Mouse (Mus musculus): ENCODE results near the gene Ngdn.
"Not testable (repeated sequence)": the region's sequence is repeated elsewhere in the genome, so short reads cannot be mapped to it uniquely, and the experiment has no call there.

Ngdn gene

DNA sequence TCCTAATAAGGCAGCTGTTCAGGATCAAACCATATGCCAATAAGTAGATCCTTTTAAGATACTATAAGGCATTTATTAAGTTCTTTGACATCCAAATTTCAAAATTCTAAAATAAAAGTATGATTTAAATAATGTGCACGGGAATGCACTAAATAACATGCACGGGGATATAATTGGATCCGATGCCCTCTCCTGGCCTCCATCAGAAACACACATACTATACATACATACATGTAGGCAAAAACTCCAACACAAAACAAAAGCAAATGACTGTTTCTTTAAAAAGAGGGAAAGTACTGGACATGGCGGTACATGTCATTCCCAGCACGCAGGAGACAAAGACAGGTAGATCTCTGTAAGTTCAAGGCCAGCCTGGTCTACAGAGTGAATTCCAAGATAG is 15.4 kb upstream of the Ngdn start:
- DNase-seq (ENCODE audit: low read depth, low spot score): not testable (repeated sequence)

GRCm38 (mm10) chr14:55000814-55001213 is 14.4 kb upstream of the Ngdn start:
- no peak for DNase-seq (ENCODE audit: low read depth, low spot score)

GRCm38 (mm10) chr14:55001446-55001845 is 13.8 kb upstream of the Ngdn start:
- peak; percentile 17 for DNase-seq (ENCODE audit: low read depth, low spot score)

DNA sequence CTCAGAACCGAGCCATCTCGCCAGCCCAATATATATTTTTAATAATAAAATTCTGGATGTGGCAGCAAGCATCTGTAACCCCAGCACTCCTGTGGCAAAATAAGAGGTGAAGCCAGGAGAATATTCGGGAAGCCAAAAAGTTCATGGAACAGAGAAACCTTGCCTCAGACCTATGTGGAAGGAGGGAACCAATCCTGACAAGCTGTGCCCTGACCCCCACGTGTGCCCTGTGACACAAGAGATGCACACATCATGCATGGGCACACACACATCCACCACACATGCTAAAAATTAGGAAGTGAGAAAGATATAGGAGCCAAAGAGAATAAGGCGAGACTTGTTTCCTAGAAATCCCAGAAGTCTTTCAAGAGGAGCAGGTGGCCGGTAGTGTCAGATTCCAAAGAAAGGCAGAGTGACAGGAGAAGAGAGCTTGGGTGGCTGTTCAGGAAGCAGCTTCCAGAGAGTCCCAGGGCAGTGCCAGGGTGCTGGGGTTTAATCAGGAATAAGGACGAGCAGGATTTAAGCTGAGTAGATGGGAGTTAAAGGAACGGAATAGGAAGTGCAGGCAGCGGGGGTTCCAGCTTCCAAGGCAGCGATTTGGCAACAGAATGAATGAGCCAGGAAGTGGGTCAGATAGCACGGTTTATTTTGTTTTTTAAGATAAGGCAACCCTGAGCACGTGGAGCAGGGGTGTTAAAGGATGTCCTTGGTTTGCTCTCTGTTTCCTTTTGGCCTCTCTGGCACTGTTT is 13.1 kb upstream of the Ngdn start:
- no peak for DNase-seq (ENCODE audit: low read depth, low spot score)

GRCm38 (mm10) chr14:55002687-55003120 is 12.6 kb upstream of the Ngdn start:
- no peak for DNase-seq (ENCODE audit: low read depth, low spot score)

- no peak for DNase-seq (ENCODE audit: low read depth, low spot score)
Observed at GRCm38 (mm10) chr14:55003878-55004855, 11.1 kb upstream of the Ngdn start.

- DNase-seq (ENCODE audit: low read depth, low spot score): no peak
Observed at GRCm38 (mm10) chr14:55005506-55005905, 9.7 kb upstream of the Ngdn start.

DNA sequence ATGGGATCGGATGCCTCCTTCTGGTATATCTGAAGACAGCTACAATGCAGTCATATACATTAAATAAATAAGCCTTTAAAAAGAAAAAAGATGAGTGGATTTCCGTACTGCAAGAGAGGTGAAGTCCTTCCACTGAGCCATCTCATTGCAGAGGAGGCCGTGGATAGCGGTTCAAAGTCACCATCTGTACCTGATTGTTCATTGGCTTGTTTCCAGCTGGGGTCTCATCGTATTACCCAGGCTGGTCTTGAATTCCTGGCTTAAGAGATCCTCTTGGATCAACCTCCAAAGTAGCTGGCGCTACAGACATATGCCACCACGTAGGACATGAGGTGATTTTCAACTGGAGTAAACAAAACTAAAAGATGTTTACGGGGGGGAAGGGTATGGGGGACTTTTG is 9.3 kb upstream of the Ngdn start:
- DNase-seq (ENCODE audit: low read depth, low spot score): no peak

- DNase-seq (ENCODE audit: low read depth, low spot score): no peak
Observed at GRCm38 (mm10) chr14:55006541-55006940, 8.7 kb upstream of the Ngdn start.

DNA sequence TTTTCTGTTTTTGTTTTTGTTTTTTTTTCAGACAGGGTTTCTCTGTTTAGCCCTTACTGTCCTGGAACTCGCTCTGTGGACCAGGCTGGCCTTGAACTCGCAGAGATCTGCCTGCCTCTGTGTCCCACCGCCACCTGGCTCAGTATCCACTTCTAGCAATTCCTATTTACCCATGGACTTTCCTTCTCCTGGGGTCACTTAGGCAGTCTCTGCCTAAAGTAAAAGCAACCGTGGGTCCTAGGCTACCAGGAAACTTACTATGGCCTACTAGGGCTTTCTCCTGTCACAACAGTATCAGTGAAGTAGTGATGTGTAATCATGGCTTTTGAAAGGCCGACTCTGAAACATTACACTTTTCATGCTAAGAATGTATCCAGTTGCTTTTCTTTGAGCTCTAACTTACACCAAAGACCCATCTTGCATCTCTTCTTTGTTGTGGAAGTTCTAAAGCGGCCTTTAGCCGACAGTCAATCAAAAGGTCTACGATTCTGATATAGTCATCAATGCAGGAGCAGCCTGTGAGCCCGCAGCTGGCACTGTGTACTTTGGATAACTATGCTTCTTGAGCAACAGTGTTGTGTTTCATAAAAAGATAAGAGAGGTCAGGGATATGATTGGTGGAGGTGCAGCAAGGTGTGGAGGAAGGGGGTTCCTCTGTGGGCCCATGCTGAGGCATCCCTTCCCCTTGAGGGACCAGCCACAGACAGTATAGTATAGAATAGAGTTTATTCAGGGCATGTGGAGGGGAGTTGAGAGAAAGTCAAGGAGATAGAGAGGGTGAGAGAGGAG is 7.9 kb upstream of the Ngdn start:
- DNase-seq (ENCODE audit: low read depth, low spot score): no peak

DNA sequence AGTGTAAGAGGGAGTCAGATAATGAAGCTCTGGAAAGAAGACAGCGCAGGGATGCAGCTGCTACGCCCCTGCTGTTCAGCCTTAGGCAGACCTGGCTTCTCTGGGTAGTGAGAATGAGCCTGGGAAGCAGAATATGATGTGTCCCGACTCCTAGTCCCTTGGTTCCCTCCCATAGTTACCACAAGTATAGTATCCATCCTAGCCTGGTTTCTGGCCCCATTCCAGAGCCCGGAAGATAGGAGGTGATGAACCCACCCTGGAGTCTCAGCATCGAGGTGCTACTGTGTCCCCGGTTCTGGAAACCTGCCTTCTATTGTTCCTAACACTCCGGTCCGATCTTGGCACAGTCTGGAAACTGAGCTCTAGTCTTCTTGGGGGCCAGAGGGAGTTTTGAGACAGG is 6.8 kb upstream of the Ngdn start:
- no peak for DNase-seq (ENCODE audit: low read depth, low spot score)

GRCm38 (mm10) chr14:55011116-55011515 is 4.1 kb upstream of the Ngdn start:
- peak; percentile 42 for DNase-seq (ENCODE audit: low read depth, low spot score)

DNA sequence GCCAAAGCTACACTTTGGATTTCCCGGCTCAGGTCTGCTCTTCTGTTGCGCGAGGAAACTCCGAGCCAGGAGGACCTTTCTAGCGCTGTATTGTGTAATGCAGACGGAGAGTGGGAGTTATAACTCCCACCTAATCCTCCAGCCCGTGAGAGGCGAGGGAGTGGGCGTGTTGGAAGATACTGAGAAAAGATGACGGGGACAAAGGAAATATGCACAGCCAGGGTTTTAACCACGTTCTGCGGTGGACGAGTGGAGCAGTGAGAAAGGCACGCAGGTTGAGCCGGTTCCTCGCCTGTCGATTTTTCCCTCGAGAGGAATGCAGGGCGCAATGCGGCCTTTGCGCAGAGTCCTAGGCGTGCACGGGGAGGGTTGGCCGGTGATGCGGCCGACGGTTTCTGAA is 663 bp upstream of the Ngdn start:
- no peak for DNase-seq (ENCODE audit: low read depth, low spot score)

- DNase-seq (ENCODE audit: low read depth, low spot score): no peak
Observed at GRCm38 (mm10) chr14:55015767-55016111, 485 bp downstream of the Ngdn start.

GRCm38 (mm10) chr14:55016876-55017275 is 1.6 kb downstream of the Ngdn start:
- no peak for DNase-seq (ENCODE audit: low read depth, low spot score)

DNA sequence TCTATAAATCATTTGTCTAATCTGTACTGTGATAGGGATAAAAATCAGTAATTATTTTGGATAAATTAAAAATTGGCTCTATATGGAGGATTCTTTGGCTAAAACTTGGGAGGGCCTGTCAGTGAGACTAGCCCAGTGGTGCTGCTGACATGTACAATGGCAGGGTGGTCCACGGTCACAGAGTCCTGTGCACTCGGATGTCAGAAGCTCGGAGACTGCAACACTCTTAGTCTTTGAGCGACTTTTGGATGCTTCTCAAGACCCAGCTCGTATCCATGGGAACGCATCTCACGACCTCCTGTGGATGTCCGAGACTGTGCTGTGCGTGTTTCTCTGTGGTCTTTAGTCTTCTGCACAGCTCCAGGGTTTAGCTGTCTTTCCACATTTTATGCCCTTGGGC is 5.1 kb downstream of the Ngdn start:
- no peak for DNase-seq (ENCODE audit: low read depth, low spot score)

DNA sequence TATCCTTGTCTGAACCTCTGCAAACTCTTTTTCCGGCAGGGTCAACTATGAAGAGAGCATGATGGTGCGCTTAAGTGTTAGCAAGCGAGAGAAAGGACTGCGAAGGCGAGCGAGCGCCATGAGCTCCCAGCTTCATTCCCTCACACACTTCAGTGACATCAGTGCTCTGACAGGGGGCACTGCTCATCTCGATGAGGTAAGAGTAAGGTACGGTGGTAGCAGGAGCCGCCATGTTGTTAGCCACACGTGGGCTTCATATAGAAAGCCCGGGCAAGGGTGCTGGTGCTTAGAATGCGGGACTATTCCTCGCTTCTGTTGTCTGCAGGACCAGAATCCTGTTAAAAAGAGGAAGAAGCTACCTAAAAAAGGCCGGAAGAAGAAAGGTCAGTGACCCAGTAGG is 7.8 kb downstream of the Ngdn start:
- no peak for DNase-seq (ENCODE audit: low read depth, low spot score)

DNA sequence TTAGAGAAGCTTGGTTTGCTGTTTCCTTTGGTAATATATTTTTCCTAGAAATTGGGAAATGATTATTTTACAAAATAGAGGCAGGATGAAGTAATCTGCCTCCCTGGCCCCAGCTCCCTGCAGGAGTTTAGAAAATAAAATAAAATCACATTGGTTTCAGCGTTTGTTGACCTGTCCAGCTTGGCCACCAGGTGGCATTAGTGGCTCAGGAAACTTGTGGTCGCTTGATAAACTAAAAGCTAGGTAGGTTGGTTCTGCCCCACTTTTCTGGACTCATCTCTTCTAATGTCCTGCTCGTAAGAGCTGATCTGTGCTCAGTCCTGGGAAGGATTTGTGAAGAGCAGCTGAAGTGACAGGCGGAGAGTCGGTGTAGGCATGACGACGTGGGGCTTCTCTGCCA is 9.0 kb downstream of the Ngdn start:
- peak; percentile 73 for DNase-seq (ENCODE audit: low read depth, low spot score)

DNA sequence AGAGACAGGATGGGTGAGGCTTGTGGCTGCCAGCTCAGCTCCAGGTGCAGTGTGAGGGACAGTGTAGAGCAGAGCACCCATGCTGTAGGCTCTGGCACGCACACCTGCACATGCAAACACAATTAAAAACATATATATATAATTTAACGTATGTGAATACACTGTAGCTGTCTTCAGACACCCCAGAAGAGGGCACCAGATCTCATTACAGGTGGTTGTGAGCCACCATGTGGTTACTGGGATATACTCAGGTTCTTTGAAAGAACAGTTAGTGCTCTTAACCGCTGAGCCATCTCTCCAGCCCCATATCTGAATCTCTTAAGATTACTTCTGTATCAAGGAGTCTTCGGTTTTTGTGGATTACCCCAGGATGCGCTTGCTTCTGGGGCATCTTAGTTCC is 10.3 kb downstream of the Ngdn start:
- DNase-seq (ENCODE audit: low read depth, low spot score): peak; percentile 38

DNA sequence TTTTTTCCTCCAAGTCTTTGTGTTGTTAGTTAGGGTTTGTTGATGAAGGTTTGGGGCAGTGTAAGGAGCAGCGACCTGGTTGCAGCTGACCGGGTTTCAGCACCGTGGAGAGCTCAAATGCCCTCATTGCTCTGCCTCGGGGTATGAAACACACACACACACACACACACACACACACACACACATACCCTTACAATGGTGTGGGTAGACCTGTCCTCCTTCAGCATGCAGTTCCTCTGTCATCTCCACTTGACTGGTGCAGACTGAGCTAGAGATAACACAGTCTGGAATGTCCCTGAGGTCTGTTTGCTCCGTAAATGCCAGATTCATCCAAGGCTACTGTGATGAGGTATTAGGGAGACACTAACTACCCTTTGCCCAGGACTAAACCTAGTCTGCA is 12.0 kb downstream of the Ngdn start:
- DNase-seq (ENCODE audit: low read depth, low spot score): no peak

DNA sequence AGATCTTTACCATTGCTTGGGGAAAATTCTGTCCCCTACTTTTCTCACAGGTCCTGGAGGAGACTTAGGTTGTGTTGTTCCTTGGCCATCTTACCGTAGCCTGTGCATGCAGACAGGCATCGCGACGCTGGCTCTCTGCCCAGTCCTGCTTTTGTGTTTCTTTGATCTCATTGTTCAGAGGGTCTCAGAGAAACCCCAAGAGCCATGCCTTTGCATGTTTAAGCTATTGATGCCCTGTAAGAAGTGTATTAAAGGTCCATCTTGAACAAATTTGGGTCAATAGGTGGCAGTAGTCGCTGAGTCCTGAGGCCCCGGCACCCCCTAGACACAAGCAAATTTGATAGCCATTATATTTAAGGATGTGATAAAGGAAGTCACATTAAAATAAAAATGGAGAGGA is 12.4 kb downstream of the Ngdn start:
- DNase-seq (ENCODE audit: low read depth, low spot score): no peak

GRCm38 (mm10) chr14:55028333-55028835 is 13.1 kb downstream of the Ngdn start:
- DNase-seq (ENCODE audit: low read depth, low spot score): no peak

All from CD4-positive, CD25-positive, alpha-beta regulatory T cell, adult 2 months (primary cell).